Mouse (Mus musculus) left cerebral cortex, adult 11 months (tissue): Measurements from ENCODE around the gene Tas2r104.

Experiments used
- DNase-seq: peaks from one replicate; pipeline ENCODE4 v3.0.0; 2022; ENCODE audit warnings: low spot score

Gene Tas2r104

DNA sequence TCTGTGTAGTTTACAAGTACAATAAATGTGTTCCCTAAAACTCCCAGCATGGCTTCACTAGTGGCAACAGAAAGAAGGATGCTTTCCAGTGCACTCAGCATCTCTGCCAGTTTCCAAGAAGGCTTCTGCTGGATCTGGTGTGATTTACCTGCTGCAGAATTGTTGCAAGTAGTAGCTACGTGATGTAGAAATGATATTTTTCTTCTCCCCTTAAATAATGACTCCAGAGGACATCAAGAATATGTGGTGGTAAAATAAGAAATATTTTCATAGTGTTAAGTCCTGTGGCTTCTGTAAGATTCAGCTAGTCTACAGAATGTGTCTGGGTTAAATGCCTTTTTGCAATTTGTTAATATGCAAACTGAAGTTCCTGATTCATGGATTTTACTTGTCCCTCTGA lies at the start of gene Tas2r104:
Tas2r104 (minus strand) TSS at position 101 of the 400 bp plus-strand sequence.
- DNase-seq = no peak

DNA sequence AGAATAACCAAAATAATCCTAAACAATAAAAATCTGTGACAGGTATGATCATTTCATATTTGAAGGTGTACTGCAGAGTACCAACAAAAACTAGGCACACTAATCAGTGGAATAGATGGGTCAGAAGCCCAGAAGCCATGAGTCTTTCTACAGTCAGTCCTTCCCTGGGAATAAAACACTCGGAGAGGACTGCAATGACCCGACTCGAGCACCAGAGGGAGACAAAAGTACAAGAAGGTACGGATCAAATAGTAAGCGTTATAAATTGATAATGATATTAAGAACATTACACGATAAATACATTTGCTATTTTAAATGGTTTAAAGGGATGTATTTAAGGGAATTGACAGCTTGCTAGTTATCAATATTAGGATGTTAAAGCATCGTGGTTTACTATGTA lies 27.3 kb upstream of the Tas2r104 start:
- no peak for DNase-seq

DNA sequence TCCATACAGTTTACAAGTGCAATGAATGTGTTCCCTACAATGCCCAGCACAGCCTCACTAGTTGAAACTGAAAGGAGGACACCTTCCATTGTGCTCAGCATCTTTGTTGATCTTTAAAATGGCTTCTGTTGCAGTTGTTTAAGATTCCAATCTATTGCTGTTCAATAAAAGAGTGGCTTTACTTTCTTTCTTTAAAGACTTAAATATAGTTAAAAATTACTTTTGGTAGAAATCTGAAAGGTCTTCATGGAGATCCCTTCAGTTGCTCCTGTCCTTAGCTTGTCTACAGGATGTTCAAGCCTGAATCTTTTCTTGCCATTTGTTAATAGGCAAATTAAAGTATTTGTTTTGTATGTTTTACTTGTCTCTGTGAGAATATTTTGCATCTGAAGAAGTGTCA lies 4.4 kb upstream of the Tas2r104 start, which contains the start of gene Tas2r114:
Tas2r114 (minus strand) TSS at position 101 of the 400 bp plus-strand sequence.
- no peak for DNase-seq

DNA sequence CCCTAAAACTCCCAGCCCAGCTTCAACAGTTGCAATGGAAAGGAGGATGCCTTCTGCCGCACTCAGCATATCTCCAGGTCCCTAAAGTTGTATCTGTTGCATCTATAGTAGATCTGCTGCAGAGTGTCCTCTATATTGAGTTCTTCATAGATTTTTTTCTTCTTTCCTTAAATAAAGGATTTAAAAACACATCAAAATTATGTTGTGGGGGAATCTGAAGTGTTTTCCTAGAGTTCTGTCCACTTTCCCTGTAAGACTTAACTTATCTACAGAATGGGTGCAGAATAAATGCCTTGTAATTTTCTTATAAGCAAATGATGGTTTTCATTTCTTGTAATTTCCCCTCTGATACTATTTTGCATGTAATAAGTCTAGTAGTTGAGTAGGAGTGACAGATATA lies 1.9 kb upstream of the Tas2r104 start, which contains the start of gene Tas2r105:
Tas2r105 (minus strand) TSS at position 101 of the 400 bp plus-strand sequence.
- DNase-seq = no peak

DNA sequence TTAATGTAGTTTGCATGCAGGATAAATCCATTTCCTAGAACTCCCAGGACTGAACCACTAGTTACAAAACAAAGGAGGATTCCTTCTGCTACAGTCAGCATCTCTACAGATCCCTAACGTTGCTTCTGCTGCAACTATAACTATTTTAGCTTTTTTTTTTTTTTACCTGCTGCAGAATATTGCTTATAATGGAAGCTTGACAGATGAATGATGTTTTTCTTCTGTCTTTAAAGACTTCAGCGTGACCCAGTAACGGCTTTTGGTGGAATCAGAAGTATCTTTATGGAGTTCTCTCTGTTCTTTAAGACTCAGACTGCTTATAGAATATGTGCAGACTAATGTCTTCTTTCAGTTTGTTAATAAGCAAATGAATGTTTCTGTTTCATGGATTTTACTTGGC lies 6.8 kb downstream of the Tas2r104 start, which contains the start of gene Tas2r106:
Tas2r106 (minus strand) TSS at position 101 of the 400 bp plus-strand sequence.
- DNase-seq = no peak

DNA sequence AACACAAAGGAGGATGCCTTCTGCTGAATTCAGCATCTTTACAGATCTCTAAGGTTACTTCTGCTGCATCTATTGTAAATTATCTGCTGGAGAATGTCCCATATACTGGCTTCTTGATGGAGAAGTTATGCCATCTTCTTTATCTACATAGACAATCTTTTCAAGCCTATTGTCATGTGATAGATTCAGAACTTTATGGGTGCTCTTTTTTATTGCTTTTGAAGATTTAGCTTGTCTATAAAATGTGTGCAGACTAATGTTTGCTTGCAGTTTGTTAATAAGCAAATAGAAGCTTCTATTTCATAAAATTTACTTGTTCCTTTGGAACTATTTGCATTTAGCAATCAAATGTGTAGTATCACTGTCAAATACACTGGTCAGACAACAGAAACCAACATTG lies 25.5 kb downstream of the Tas2r104 start, which contains the start of gene Tas2r107:
Tas2r107 (minus strand) TSS at position 101 of the 400 bp plus-strand sequence.
- DNase-seq = no peak
